Mouse (Mus musculus) MEL (cell line): ENCODE measurements around the gene Fosl2. TPM values are rescaled to one million over a fixed set of nuclear protein-coding genes. Genes with fewer than 3 reads are reported as not detected.

Experiments
- DNase-seq: peaks from one replicate; pipeline ENCODE4 v3.0.0; 2011; ENCODE audit warnings: low read depth, low spot score
- H3K27ac ChIP-seq: 2 replicates; pipeline ENCODE4 v1.5.1; 2012; ENCODE audit warnings: low read depth, mild to moderate bottlenecking, control low read depth, low read length, moderate library complexity; ENCODE audit not compliant: control insufficient read depth
- H3K27me3 ChIP-seq, 2 experiments: fragments of 150-350 bp in 1 of 2; sonication (generic) in 1 of 2; 2 replicates each; pipeline ENCODE4 v1.6.1; 2012; ENCODE audit warnings: low read length in 2 of 2, mild to moderate bottlenecking in 2 of 2, improper control_type of control experiment in 1 of 2, moderate library complexity in 1 of 2; ENCODE audit not compliant: insufficient read depth in 2 of 2, control insufficient read depth in 1 of 2
- H3K36me3 ChIP-seq, 2 experiments: 2 replicates each; pipeline ENCODE4 v1.6.1; 2012 to 2014; ENCODE audit warnings: low read length in 2 of 2, improper control_type of control experiment in 1 of 2, inconsistent platforms in 1 of 2, mild to moderate bottlenecking in 1 of 2; ENCODE audit not compliant: insufficient read depth in 2 of 2, control insufficient read depth in 1 of 2
- H3K4me1 ChIP-seq, 2 experiments: fragments of 150-350 bp in 1 of 2; sonication (generic) in 1 of 2; 2 replicates each; pipeline ENCODE4 v1.6.1; 2012; ENCODE audit warnings: low read length in 2 of 2, improper control_type of control experiment in 1 of 2, mild to moderate bottlenecking in 1 of 2; ENCODE audit not compliant: insufficient read depth in 2 of 2, control insufficient read depth in 1 of 2
- H3K4me3 ChIP-seq, 2 experiments: fragments of 150-350 bp in 1 of 2; sonication (generic) in 1 of 2; 2 replicates each; pipeline ENCODE4 v1.5.1; 2012; ENCODE audit warnings: low read depth in 2 of 2, low read length in 2 of 2, mild to moderate bottlenecking in 2 of 2, moderate library complexity in 2 of 2, control low read depth in 1 of 2, improper control_type of control experiment in 1 of 2; ENCODE audit not compliant: control insufficient read depth in 1 of 2, insufficient read depth in 1 of 2
- H3K79me2 ChIP-seq: 2 replicates; pipeline ENCODE4 v1.6.1; 2012; ENCODE audit warnings: mild to moderate bottlenecking, low read length, moderate library complexity; ENCODE audit not compliant: control insufficient read depth, poor library complexity, insufficient read depth
- H3K9ac ChIP-seq: 2 replicates; pipeline ENCODE4 v1.6.1; 2012; ENCODE audit warnings: low read depth, mild to moderate bottlenecking, control low read depth, low read length, moderate library complexity; ENCODE audit not compliant: control insufficient read depth, poor library complexity, severe bottlenecking
- H3K9me3 ChIP-seq: fragments of 150-350 bp; sonication (generic); replicated peaks from 2 replicates; pipeline ENCODE4 v1.6.1; 2012; ENCODE audit warnings: mild to moderate bottlenecking, low read length, improper control_type of control experiment, moderate library complexity; ENCODE audit not compliant: insufficient read depth
- BHLHE40 ChIP-seq: IDR thresholded peaks from 2 replicates; pipeline ENCODE4 v1.6.1; 2012; ENCODE audit warnings: low read depth, mild to moderate bottlenecking, inconsistent platforms, low read length, improper control_type of control experiment, borderline replicate concordance
- CHD2 ChIP-seq: IDR thresholded peaks from 2 replicates; pipeline ENCODE4 v1.6.1; 2011; ENCODE audit warnings: low read length, improper control_type of control experiment
- CTCF ChIP-seq, 3 experiments: IDR thresholded peaks in 2 of 3; conservative IDR thresholded peaks in 1 of 3; 2 replicates each; pipeline ENCODE4 v1.5.1; 2011 to 2012; ENCODE audit warnings: low read length in 3 of 3, low read depth in 2 of 3, mild to moderate bottlenecking in 2 of 3, improper control_type of control experiment in 1 of 3, inconsistent platforms in 1 of 3, mixed read lengths in 1 of 3, moderate library complexity in 1 of 3; ENCODE audit not compliant: control insufficient read depth in 1 of 3, insufficient read depth in 1 of 3, poor library complexity in 1 of 3, severe bottlenecking in 1 of 3
- E2F4 ChIP-seq: IDR thresholded peaks from 2 replicates; pipeline ENCODE4 v1.6.1; 2011; ENCODE audit warnings: low read depth, low read length, improper control_type of control experiment, borderline replicate concordance
- ELF1 ChIP-seq: IDR thresholded peaks from 2 replicates; pipeline ENCODE4 v1.6.1; 2014; ENCODE audit warnings: low read depth, mild to moderate bottlenecking, inconsistent platforms, low read length, improper control_type of control experiment, moderate library complexity
- GABPA ChIP-seq: IDR thresholded peaks from 2 replicates; pipeline ENCODE4 v1.6.1; 2012; ENCODE audit warnings: low read depth, mild to moderate bottlenecking, inconsistent platforms, low read length, improper control_type of control experiment, moderate library complexity
- GATA1 ChIP-seq: IDR thresholded peaks from 2 replicates; pipeline ENCODE4 v1.6.1; 2011; ENCODE audit warnings: low read depth, low read length, improper control_type of control experiment
- KAT2A ChIP-seq: conservative IDR thresholded peaks from 2 replicates; pipeline ENCODE4 v1.6.1; 2012; ENCODE audit warnings: low read depth, low read length, improper control_type of control experiment, inconsistent platforms
- MAFK ChIP-seq: IDR thresholded peaks from 2 replicates; pipeline ENCODE4 v1.6.1; 2011; ENCODE audit warnings: low read depth, mild to moderate bottlenecking, low read length, improper control_type of control experiment, borderline replicate concordance
- MEF2A ChIP-seq: IDR thresholded peaks from 2 replicates; pipeline ENCODE4 v1.6.1; 2014; ENCODE audit warnings: low read depth, mild to moderate bottlenecking, inconsistent platforms, low read length, improper control_type of control experiment; ENCODE audit not compliant: poor library complexity, insufficient replicate concordance, severe bottlenecking; ENCODE audit errors: extremely low read depth
- MYB ChIP-seq: IDR thresholded peaks from 2 replicates; pipeline ENCODE4 v1.6.1; 2011; ENCODE audit warnings: mild to moderate bottlenecking, low read depth, low read length, improper control_type of control experiment
- NELFE ChIP-seq: IDR thresholded peaks from 2 replicates; pipeline ENCODE4 v1.6.1; 2011; ENCODE audit warnings: low read depth, low read length, improper control_type of control experiment
- NRF1 ChIP-seq: IDR thresholded peaks from 2 replicates; pipeline ENCODE4 v1.6.1; 2014; ENCODE audit warnings: low read depth, mild to moderate bottlenecking, inconsistent platforms, low read length, improper control_type of control experiment, moderate library complexity; ENCODE audit not compliant: poor library complexity, insufficient read depth, severe bottlenecking
- POLR2A ChIP-seq, 2 experiments: IDR thresholded peaks; 2 replicates each; pipeline ENCODE4 v1.6.1; 2011 to 2012; ENCODE audit warnings: low read length in 2 of 2, mild to moderate bottlenecking in 2 of 2, control low read depth in 1 of 2, improper control_type of control experiment in 1 of 2, low read depth in 1 of 2, moderate library complexity in 1 of 2; ENCODE audit not compliant: control insufficient read depth in 1 of 2, insufficient read depth in 1 of 2, poor library complexity in 1 of 2
- POLR2AphosphoS5 ChIP-seq: IDR thresholded peaks from 2 replicates; pipeline ENCODE4 v1.6.1; 2012; ENCODE audit warnings: low read depth, borderline replicate concordance, mild to moderate bottlenecking, inconsistent platforms, low read length, moderate library complexity, mixed read lengths
- RCOR1 ChIP-seq: IDR thresholded peaks from 2 replicates; pipeline ENCODE4 v1.6.1; 2012; ENCODE audit warnings: low read depth, mild to moderate bottlenecking, inconsistent platforms, low read length, improper control_type of control experiment
- SIN3A ChIP-seq: IDR thresholded peaks from 2 replicates; pipeline ENCODE4 v1.6.1; 2012; ENCODE audit warnings: low read length, improper control_type of control experiment, inconsistent platforms
- TBP ChIP-seq: IDR thresholded peaks from 2 replicates; pipeline ENCODE4 v1.8.0; 2011; ENCODE audit warnings: low read depth, low read length, improper control_type of control experiment
- TCF12 ChIP-seq: IDR thresholded peaks from 2 replicates; pipeline ENCODE4 v1.6.1; 2014; ENCODE audit warnings: low read depth, mild to moderate bottlenecking, inconsistent platforms, low read length, improper control_type of control experiment, moderate library complexity
- USF1 ChIP-seq: IDR thresholded peaks from 2 replicates; pipeline ENCODE4 v1.6.1; 2014; ENCODE audit warnings: low read depth, mild to moderate bottlenecking, inconsistent platforms, low read length, improper control_type of control experiment, moderate library complexity
- USF2 ChIP-seq, 2 experiments: IDR thresholded peaks; 2 replicates each; pipeline ENCODE4 v1.6.1; 2011 to 2012; ENCODE audit warnings: improper control_type of control experiment in 2 of 2, low read length in 2 of 2, borderline replicate concordance in 1 of 2, inconsistent platforms in 1 of 2, low read depth in 1 of 2, mild to moderate bottlenecking in 1 of 2; ENCODE audit not compliant: insufficient read depth in 1 of 2
- ZC3H11A ChIP-seq: IDR thresholded peaks from 2 replicates; pipeline ENCODE4 v1.6.1; 2012; ENCODE audit warnings: low read depth, mild to moderate bottlenecking, inconsistent platforms, low read length, improper control_type of control experiment
- ZKSCAN1 ChIP-seq: IDR thresholded peaks from 2 replicates; pipeline ENCODE4 v1.6.1; 2012; ENCODE audit warnings: low read depth, mild to moderate bottlenecking, inconsistent platforms, low read length, improper control_type of control experiment, moderate library complexity
- ZMIZ1 ChIP-seq: IDR thresholded peaks from 2 replicates; pipeline ENCODE4 v1.6.1; 2012; ENCODE audit warnings: low read depth, mild to moderate bottlenecking, inconsistent platforms, low read length, improper control_type of control experiment, moderate library complexity
- ZNF384 ChIP-seq: IDR thresholded peaks from 2 replicates; pipeline ENCODE4 v1.6.1; 2012; ENCODE audit warnings: low read depth, mild to moderate bottlenecking, inconsistent platforms, low read length, improper control_type of control experiment
- polyA plus RNA-seq, 2 experiments: library from polyadenylated mRNA; stranded (reverse) in 1 of 2; unstranded in 1 of 2; fragments of >175 nt in 1 of 2; fragments of >200 nt in 1 of 2; gene quantifications; 2 replicates each; pipeline versions ENCODE4 v1.2.1 to v1.2.4; 2012; ENCODE audit warnings: low replicate concordance in 2 of 2, low read depth in 1 of 2; ENCODE audit not compliant: insufficient read length in 2 of 2, insufficient read depth in 1 of 2, missing spikeins in 1 of 2
- total RNA-seq: library from RNA; depleted of rRNA; stranded (reverse); fragments of 300-350 nt; gene quantifications from 2 replicates; pipeline ENCODE4 v1.2.3, GENCODE M21; 2012

The Fosl2 gene
- total and polyA plus RNA-seq, 3 experiments: 3.3 to 22.1 (median 12.0) TPM

DNA sequence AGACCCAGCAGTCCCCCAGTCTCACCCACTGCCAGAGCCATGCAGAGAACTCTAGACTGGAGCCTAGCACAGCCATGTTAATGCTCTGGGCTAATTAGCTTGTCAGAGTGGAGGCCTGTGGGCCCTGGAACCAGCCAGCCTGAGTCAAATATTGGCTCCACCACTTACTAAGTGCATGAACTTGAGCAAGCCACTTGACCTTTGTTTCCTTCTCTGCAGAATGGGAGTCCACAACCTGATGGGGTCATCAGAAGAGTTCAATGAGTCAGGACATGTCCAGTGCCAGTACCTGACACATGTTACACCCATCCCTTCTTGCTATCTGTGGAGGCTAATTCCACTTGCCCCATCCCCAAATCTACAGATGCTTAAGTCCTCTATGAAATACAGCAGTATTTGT, 43.3 kb upstream of the Fosl2 start:
- H3K4me3 ChIP-seq: no peak overlapping the region
- H3K27ac ChIP-seq: no peak overlapping the region
- no peak for DNase-seq
- no peaks in the 10 kb centered on the region for H3K36me3 ChIP-seq
- TF ChIP-seq ZKSCAN1 (no peak), USF1 (no peak), POLR2A (IDR thresholded peaks at IDR 0.05; ENCODE audit: control insufficient read depth in 1 of 2, insufficient read depth in 1 of 2, low read depth in 1 of 2, low read length in 2 of 2, poor library complexity in 1 of 2) (no peak), BHLHE40 (no peak), KAT2A (no peak)
- H3K4me1 ChIP-seq: no peaks in the 10 kb centered on the region
- H3K9me3 ChIP-seq: no peaks in the 10 kb centered on the region
- H3K79me2 ChIP-seq: no peaks in the 10 kb centered on the region
- no peaks in the 10 kb centered on the region; a peak in 1 of 4 replicates for H3K27me3 ChIP-seq
- H3K9ac ChIP-seq: no peak overlapping the region

DNA sequence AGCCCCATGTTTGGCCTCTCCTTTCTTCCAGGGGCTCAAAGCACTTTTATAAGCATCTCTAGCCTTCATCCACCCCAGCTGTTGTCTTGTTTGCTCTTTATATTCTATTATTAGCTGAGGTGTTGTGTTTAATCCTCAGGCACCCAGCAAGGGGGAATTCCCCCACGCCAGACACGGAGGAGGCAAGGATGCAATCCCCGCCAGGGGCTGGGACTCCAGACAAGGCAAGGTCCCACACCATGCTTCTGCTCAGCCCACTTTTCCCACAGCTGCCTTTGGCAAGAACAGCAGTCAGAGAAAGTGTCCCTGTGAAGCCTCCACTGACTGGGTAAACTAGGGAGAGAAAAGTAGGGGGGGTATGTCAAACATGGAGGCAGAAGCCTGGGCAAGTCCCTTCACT, 36.9 kb upstream of the Fosl2 start:
- no peaks in the 10 kb centered on the region for H3K36me3 ChIP-seq
- H3K9ac ChIP-seq: no peak overlapping the region
- H3K4me3 ChIP-seq: no peak overlapping the region
- H3K27ac ChIP-seq: no peak overlapping the region
- no peak for DNase-seq
- H3K4me1 ChIP-seq: no peaks in the 10 kb centered on the region
- no peaks in the 10 kb centered on the region for H3K9me3 ChIP-seq
- H3K79me2 ChIP-seq: no peaks in the 10 kb centered on the region
- TF ChIP-seq E2F4 (no peak), ZC3H11A (no peak), ELF1 (no peak), TCF12 (no peak)
- no peaks in the 10 kb centered on the region; a peak in 1 of 4 replicates for H3K27me3 ChIP-seq

DNA sequence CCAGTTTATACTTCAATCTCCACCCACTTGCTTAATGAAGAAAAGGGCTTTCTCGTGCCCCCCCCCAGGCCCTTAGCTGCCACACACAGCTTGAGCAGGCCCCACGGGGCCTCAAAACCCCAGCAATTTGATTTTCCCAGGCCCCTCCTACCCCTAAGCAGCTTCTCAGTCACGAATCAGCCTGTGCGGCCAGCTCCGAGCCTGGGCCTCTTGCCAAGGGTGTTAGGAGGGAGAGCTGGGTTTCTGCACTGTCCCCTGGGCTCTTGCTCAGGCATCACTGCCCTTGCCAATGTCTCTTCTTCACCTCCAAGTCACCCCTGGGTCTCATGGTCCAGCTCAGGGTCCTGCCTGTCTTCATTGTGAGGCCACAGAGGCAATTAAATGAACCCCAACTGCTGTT, 33.1 kb upstream of the Fosl2 start:
- H3K4me3 ChIP-seq: no peak overlapping the region
- TF ChIP-seq ZMIZ1 (no peak), NELFE (no peak), CHD2 (no peak), GABPA (no peak), TBP (no peak), CTCF (IDR thresholded peaks at IDR 0.05 in 2 of 3, conservative IDR thresholded peaks at IDR 0.05 in 1 of 3; ENCODE audit: control insufficient read depth in 1 of 3, insufficient read depth in 1 of 3, low read depth in 2 of 3, low read length in 3 of 3, poor library complexity in 1 of 3, severe bottlenecking in 1 of 3) (no peak), ZNF384 (no peak), GATA1 (no peak), NRF1 (no peak), MAFK (no peak), TCF12 (no peak), RCOR1 (no peak), SIN3A (no peak), ZKSCAN1 (no peak), MYB (no peak), POLR2AphosphoS5 (no peak), USF2 (IDR thresholded peaks at IDR 0.05; ENCODE audit: borderline replicate concordance in 1 of 2, insufficient read depth in 1 of 2, low read depth in 1 of 2, low read length in 2 of 2) (no peak), MEF2A (no peak), E2F4 (no peak)
- TF ChIP-seq, all 39 proteins: peak for 0
- H3K4me1 ChIP-seq: no peaks in the 10 kb centered on the region
- H3K36me3 ChIP-seq: no peaks in the 10 kb centered on the region
- no peaks in the 10 kb centered on the region; a peak in 1 of 4 replicates for H3K27me3 ChIP-seq
- DNase-seq: no peak
- no peaks in the 10 kb centered on the region for H3K9me3 ChIP-seq
- no peaks in the 10 kb centered on the region for H3K79me2 ChIP-seq
- no peak overlapping the region for H3K9ac ChIP-seq
- H3K27ac ChIP-seq: no peak overlapping the region
